Mouse (Mus musculus): ENCODE measurements around the gene Flt3l.
"Not testable (repeated sequence)": the region's sequence is repeated elsewhere in the genome, so short reads cannot be mapped to it uniquely, and the experiment has no call there.

Flt3l gene

DNA sequence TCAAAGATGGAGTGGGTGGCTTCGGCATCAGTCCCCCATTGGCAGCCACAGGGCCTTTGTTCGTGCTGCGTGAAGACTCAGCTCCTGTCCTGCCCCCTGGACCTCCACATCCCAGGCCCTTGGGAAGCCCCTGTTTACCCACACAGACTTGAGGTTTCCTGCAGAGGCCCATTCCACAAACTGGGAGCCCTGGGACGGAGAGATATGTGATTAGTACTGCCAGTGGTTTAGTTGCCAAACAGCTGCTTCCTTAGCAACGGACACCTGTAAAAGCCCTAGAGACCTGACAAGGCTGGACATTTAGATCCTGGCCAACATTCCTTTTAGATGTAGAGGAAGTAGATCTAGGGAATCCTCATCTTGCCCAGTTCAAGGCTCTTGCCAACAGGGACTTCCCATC, 5.7 kb upstream of the Flt3l start:
- peak in 1 of 2 experiments; percentile 1 for DNase-seq

- peak in 1 of 2 experiments; percentile 5 for DNase-seq
Observed at GRCm38 (mm10) chr7:45141319-45141718, 5.1 kb upstream of the Flt3l start.

GRCm38 (mm10) chr7:45139904-45140723, 3.9 kb upstream of the Flt3l start:
- peak in 1 of 2 experiments; percentile 9 for DNase-seq

GRCm38 (mm10) chr7:45138403-45138802, 2.2 kb upstream of the Flt3l start:
- no peak for DNase-seq

DNA sequence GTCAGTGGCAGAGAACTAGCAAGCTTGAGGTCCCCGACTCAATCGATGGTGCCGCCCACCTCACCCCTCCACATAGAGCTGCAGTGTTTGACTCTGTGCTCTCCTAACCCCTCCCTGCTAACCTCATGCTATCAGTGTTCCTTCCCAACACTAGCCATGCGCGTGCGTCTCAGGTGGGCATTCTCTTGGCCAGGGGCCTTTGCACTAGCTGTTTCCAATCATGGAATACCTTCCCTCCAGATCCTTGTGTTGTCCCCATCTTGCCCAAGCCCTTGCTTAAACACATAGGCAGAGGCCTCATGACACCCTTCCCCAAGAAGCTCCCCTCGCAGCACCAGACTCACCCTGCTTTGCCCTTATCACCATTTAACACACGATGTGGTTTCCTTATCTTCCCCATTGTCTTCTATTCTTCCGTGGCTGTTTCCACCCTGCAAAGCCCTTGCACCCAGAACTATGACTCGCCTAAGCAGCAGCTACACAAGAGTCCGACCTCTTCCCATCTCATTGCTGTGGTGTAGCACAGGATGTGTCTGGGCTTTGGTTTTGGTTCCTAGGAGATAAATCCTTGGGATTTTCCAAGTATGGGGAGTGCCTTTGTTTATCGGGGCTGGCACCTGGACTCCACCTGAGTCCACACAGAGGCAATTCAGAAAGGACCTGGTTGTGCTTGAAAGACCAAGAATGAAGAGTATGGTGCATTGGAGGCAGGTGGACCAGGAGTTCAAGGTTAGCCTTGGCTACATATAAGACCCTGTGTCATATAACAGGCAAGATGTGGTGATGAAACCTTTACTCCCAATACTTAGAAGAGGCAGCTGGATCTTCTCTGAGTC, 1.2 kb upstream of the Flt3l start:
- DNase-seq: peak in 1 of 2 experiments; percentile 11

DNA sequence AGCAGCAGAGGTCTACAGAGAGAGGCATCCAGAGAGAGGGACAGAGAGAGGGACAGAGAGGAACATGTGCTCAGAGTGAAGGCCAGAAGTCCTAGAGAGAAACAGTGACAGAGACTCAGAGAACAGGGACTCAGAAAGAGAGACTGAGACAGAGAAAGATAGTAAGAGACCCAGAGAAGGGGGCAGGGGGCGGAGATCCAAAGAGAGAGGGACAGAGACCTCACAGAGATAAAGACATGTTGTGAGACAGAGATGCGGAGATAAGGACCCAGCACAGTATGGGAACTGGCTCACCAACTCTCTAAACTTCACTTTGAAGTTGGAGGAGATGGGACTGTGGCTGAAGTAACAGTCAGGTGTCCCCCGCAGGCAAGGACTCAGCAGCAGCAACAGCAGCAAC, 862 bp downstream of the Flt3l start:
- DNase-seq: no peak

GRCm38 (mm10) chr7:45134544-45135026, 1.6 kb downstream of the Flt3l start:
- peak in 1 of 2 experiments; percentile 36 for DNase-seq

DNA sequence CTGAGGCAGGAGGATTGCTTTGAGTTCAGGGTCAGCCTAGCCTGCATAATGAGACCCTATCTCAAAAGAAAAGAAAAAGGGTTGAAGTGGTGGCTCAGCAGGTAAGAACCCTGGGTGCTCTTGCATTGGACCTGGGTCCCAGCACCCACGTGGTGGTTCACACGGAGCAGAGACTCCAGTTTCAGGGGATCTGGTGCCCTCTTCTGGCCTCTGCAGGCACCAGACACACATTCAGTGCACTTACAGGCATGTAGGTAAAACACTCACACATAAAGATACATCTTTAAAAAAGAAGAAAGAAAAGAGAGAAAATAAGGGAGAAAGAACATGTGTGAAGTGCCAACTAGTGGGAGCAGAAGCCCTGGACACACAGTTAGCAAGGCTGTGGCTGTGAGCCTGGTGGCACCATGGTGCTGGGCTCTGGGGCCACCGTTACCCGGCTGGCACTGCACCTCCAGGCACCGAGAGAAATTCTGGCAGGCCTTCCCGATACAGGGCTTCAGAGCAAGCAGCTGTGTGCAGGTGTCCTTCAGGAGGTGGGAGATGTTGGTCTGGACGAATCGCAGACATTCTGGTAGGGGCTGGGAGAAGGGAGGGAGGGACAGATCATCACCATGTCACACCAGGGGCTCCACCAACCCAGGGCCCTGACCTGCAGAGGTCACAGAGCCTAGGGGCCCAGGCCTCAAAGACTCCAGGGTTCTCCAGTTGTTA, 2.6 kb downstream of the Flt3l start:
- peak in 1 of 2 experiments; percentile 36 for DNase-seq

DNA sequence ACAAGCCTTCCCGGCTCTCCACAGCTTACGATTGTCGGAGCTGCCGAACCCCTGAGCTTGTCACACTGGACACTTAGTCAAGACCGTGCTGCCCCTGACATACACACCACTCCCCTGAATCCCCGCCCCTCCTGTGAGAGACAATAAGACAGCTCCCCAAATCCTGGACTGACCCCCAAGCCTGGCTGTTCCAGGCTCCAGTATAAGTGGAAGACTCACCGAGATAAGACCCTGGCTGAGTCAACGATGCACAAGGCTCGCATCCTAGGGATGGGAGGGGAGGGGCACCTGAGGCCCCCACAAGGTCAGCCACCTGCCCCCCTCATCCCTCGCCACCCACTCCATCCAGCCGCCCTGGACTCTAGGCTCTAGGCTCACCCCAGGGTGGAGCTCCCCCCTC, 4.4 kb downstream of the Flt3l start:
- DNase-seq: no peak

DNA sequence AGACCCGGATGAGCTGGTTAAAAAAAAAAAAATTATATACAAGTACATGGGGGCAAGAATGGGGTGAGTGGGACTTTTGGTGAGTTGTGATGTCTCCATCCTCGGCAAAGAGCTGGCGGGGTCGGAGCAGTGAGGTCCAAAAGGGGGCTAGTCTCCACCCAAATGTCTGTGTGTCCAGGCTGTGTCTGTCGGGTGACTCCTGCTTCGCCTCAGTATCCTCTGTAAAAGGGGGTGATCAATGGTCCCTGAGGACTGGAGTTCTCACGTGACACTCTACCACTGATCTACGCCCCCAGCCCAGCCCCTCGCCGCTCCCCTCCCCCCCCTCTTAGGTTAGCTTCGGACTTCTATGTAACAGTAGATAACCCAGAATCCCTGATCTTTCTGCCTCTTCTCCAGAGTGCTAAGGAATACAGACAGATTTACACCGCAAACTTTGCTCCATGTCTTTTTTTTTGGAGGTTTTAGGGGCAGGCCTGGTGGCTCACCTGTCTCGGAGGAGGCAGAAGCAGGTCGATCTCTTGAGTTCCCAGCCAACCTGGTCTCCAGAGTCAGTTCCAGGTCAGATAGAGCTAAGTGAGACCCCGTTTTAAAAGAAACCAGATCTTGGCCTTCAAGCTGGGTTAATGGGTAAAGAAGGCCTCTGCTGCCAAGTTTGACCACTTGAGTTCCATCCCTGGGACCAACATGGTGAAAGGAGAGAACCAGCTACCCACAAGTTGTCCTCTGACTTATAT, 6.3 kb downstream of the Flt3l start:
- DNase-seq: peak in 1 of 2 experiments; percentile 9

DNA sequence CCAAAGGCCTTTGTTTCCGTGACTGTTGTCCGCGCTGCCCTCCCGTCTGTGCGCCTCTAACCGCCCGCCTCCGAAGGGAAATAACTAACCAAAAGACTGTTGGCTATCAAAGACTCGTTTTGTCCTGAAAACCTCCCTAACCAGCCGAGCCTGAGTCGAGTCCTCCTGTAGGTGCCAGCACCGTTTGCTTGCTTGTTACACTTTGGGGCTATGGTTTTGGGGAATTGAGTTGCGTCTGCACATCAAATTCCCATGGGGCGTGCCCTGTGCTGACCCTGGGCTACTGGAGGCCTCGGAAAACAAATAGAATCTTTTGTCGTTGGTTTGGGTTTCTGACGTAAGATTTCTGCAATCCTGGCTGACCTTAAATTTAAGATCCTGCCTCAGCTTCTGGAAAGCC, 6.9 kb downstream of the Flt3l start:
- no peak for DNase-seq

DNA sequence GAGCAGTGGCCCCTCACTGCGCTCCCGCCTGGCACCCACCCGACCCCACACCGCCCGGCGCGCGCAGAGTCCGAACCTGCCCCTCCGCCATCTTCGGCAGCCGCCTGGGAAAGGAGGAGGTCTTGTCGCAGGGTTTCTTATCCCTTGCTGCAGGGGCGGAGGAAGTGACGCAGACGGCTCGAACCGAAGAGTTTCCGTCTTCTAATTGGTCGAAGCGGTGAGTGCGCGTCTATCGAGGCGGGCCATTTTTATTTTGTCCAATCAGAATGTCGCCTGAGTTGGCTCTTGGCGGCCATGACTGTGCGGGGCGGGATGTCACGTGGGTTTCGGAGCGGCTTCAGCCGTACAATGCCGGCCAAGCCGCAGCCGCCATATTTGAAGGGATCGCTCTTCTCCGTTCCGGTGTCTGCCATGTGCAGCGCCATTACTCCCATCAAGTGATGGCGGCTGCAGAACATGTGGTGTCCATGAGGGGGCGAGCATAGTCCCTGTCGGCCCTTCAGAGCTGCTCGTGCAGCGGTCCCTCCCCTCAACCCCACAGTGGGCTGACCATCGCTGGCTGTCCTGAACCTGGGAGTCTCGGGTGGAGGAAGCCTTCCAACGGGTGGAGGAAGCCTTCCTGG, 7.5 kb downstream of the Flt3l start, which contains the start of gene Rpl13a:
Gene Rpl13a (minus strand): TSS at position 138 of the 623 bp plus-strand sequence.
- DNase-seq: peak; percentile 98

DNA sequence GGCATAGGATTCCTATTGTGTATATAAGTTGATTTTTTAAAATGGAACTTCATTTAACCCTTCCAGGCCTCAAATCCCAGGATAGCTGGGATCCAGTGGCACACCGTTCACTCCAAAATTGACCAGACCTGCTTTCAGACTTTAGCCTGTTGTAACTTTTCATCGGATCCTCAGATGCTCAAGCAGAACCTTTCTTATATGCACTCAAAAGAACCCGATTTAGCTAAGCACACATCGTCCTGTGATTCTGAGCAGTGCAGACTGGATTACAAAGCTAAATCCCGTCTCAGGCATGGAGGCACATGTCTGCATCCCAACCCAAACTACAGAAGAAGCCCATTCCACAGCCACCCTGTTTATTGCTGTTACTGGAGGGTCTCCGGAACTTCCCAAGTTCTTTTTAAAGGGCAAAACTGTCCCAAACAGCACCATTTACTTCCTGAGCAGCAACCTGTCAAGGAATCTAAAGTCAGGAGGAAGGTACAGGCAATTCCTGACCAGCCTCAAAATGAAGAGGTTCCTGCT, 8.5 kb downstream of the Flt3l start:
- no peak for DNase-seq

GRCm38 (mm10) chr7:45126844-45127699, 9.2 kb downstream of the Flt3l start:
- DNase-seq: no peak

DNA sequence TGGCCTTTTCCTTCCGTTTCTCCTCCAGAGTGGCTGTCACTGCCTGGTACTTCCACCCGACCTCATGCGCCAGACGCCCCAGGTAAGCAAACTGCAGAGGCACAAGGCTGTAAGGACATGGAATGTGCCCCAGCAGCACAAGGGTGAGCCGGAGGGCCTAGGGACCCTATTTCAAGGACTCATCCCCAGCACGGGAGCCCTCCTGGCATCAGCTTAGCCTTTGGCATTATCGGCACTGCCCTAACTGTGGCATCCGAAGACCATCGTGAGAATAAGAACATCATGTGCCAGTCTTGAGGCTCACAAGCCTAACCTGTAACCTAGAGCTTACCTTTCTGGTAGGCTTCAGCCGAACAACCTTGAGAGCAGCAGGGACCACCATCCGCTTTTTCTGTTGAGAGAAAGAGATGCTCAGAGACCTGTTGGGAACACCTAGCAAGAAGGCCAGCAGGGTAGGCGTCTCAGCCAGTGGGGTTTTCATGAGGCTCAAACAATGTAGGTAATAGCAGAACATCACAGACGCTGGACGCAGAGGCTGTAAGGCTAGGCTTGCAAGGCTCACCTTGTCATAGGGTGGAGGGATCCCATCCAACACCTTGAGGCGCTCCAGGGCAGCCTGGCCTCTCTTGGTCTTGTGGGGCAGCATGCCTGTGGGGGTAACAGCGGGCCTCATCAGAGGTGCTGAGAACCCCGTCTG, 9.9 kb downstream of the Flt3l start:
- no peak for DNase-seq

- DNase-seq: not testable (repeated sequence)
Observed at GRCm38 (mm10) chr7:45125649-45126048, 10.6 kb downstream of the Flt3l start.

DNA sequence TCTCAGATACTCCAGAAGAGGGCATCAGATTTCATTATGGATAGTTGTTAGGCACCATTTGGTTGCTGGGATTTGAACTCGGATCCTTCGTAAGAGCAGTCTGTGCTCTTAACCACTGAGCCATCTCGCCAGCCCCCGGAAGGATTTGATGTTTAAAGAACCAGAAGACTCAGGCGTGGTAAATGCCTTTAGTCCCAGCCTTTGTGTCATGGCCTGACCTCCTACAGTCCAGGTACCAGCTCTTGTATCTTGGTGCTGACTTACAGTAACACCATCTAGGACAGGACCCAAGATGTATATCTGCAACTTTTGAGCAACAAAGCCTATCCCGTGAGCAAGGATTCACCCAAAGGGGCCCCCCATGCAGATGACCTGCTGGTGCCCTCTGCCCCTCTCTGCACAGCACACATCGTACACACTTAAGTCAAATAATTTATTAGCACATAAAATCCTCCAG, 11.1 kb downstream of the Flt3l start:
- no peak for DNase-seq

GRCm38 (mm10) chr7:45124224-45125143, 11.7 kb downstream of the Flt3l start, which contains the start of gene Rps11:
Gene Rps11 (minus strand): TSS chr7:45124439.
- peak; percentile 97 to 99 for DNase-seq

Data from cerebellum, postnatal 25 days (tissue).